Mouse (Mus musculus) heart, adult 10 weeks (tissue): ENCODE measurements around the gene Abi3bp. TPM values are rescaled to one million over a fixed set of nuclear protein-coding genes. Genes with fewer than 3 reads are reported as not detected.

Experiments
- polyA plus RNA-seq: library from polyadenylated mRNA; stranded (reverse); fragments of 350-450 nt; fragmentation: Illumina TruSeq; extraction: RNeasy Lipid Tissue Mini Kit (QIAGEN cat#74804); gene quantifications from one replicate; pipeline ENCODE4 v1.2.3, GENCODE M21; 2014; ENCODE audit warnings: low read depth, low replicate concordance

The Abi3bp gene
- 8.2 TPM for polyA plus RNA-seq

GRCm38 (mm10) chr16:56477677-56478574, at the start of gene Abi3bp:
TSS of gene Abi3bp (plus strand) at chr16:56477878.

GRCm38 (mm10) chr16:56717224-56718200, 239.8 kb downstream of the Abi3bp start, which contains the start of gene Tfg:
TSS of gene Tfg (minus strand) at chr16:56717450.

Other genes starting within 250 kb of the Abi3bp start
- gene Tfg, start 239.6 kb downstream of the Abi3bp start, polyA plus RNA-seq, result 68.2 TPM